In genomic region chr1:37647066-37647465, GRCm38 (mm10) we compare ENCODE assay signal across 16 mouse cellular contexts.
"Had no signal": no experiment of that assay in that cellular context is flagged by ENCODE, and none has a peak within 500 bp of the region (broad histone marks: within the 10 kb centered on the region; RNA-seq: fewer than 3 reads in every experiment).

No protein-coding gene starts in this region.

- H3K4me3 ChIP-seq: neural tube, embryonic 13.5 days; neural tube, embryonic 15.5 days; stomach, embryonic 15.5 days had no signal

- H3K4me1 ChIP-seq: neural tube, embryonic 13.5 days; neural tube, embryonic 15.5 days; stomach, embryonic 15.5 days had no signal

- H3K4me2 ChIP-seq: neural tube, embryonic 13.5 days; neural tube, embryonic 15.5 days; stomach, embryonic 15.5 days had no signal

- H3K36me3 ChIP-seq: neural tube, embryonic 13.5 days; neural tube, embryonic 15.5 days; stomach, embryonic 15.5 days had no signal

- H3K27ac ChIP-seq: neural tube, embryonic 13.5 days; neural tube, embryonic 15.5 days; stomach, embryonic 15.5 days; stomach, postnatal 0 days had no signal

- DNase-seq: retina, postnatal 1 day; right cerebral cortex, adult 18-20 months; right cerebral cortex, postnatal 14 days; right cerebral cortex, postnatal 25 days; right cerebral cortex, postnatal 4 days; spleen, adult 18-20 months; thymus, adult 18-20 months; thymus, adult 2 months; thymus, postnatal 14 days; thymus, postnatal 25 days; thymus, postnatal 36 days; thymus, postnatal 4 days had no signal

- H3K9me3 ChIP-seq: neural tube, embryonic 13.5 days; neural tube, embryonic 15.5 days; stomach, embryonic 15.5 days had no signal

- H3K9ac ChIP-seq: neural tube, embryonic 13.5 days; neural tube, embryonic 15.5 days; stomach, embryonic 15.5 days had no signal

- H3K27me3 ChIP-seq: neural tube, embryonic 13.5 days; neural tube, embryonic 15.5 days; stomach, embryonic 15.5 days had no signal
